Mouse (Mus musculus) MEL (cell line): Measurements from ENCODE around the gene Rerg. TPM values are rescaled to one million over a fixed set of nuclear protein-coding genes. Genes with fewer than 3 reads are reported as not detected.

Experiments
- DNase-seq: peaks from one replicate; pipeline ENCODE4 v3.0.0; 2011; ENCODE audit warnings: low read depth, low spot score
- H3K27ac ChIP-seq: 2 replicates; pipeline ENCODE4 v1.5.1; 2012; ENCODE audit warnings: low read depth, mild to moderate bottlenecking, control low read depth, low read length, moderate library complexity; ENCODE audit not compliant: control insufficient read depth
- H3K27me3 ChIP-seq, 2 experiments: fragments of 150-350 bp in 1 of 2; sonication (generic) in 1 of 2; 2 replicates each; pipeline ENCODE4 v1.6.1; 2012; ENCODE audit warnings: low read length in 2 of 2, mild to moderate bottlenecking in 2 of 2, improper control_type of control experiment in 1 of 2, moderate library complexity in 1 of 2; ENCODE audit not compliant: insufficient read depth in 2 of 2, control insufficient read depth in 1 of 2
- H3K36me3 ChIP-seq, 2 experiments: 2 replicates each; pipeline ENCODE4 v1.6.1; 2012 to 2014; ENCODE audit warnings: low read length in 2 of 2, improper control_type of control experiment in 1 of 2, inconsistent platforms in 1 of 2, mild to moderate bottlenecking in 1 of 2; ENCODE audit not compliant: insufficient read depth in 2 of 2, control insufficient read depth in 1 of 2
- H3K4me1 ChIP-seq, 2 experiments: fragments of 150-350 bp in 1 of 2; sonication (generic) in 1 of 2; 2 replicates each; pipeline ENCODE4 v1.6.1; 2012; ENCODE audit warnings: low read length in 2 of 2, improper control_type of control experiment in 1 of 2, mild to moderate bottlenecking in 1 of 2; ENCODE audit not compliant: insufficient read depth in 2 of 2, control insufficient read depth in 1 of 2
- H3K4me3 ChIP-seq, 2 experiments: fragments of 150-350 bp in 1 of 2; sonication (generic) in 1 of 2; 2 replicates each; pipeline ENCODE4 v1.5.1; 2012; ENCODE audit warnings: low read depth in 2 of 2, low read length in 2 of 2, mild to moderate bottlenecking in 2 of 2, moderate library complexity in 2 of 2, control low read depth in 1 of 2, improper control_type of control experiment in 1 of 2; ENCODE audit not compliant: control insufficient read depth in 1 of 2, insufficient read depth in 1 of 2
- H3K79me2 ChIP-seq: 2 replicates; pipeline ENCODE4 v1.6.1; 2012; ENCODE audit warnings: mild to moderate bottlenecking, low read length, moderate library complexity; ENCODE audit not compliant: control insufficient read depth, poor library complexity, insufficient read depth
- H3K9ac ChIP-seq: 2 replicates; pipeline ENCODE4 v1.6.1; 2012; ENCODE audit warnings: low read depth, mild to moderate bottlenecking, control low read depth, low read length, moderate library complexity; ENCODE audit not compliant: control insufficient read depth, poor library complexity, severe bottlenecking
- H3K9me3 ChIP-seq: fragments of 150-350 bp; sonication (generic); replicated peaks from 2 replicates; pipeline ENCODE4 v1.6.1; 2012; ENCODE audit warnings: mild to moderate bottlenecking, low read length, improper control_type of control experiment, moderate library complexity; ENCODE audit not compliant: insufficient read depth
- CHD2 ChIP-seq: IDR thresholded peaks from 2 replicates; pipeline ENCODE4 v1.6.1; 2011; ENCODE audit warnings: low read length, improper control_type of control experiment
- CTCF ChIP-seq, 3 experiments: IDR thresholded peaks in 2 of 3; conservative IDR thresholded peaks in 1 of 3; 2 replicates each; pipeline ENCODE4 v1.5.1; 2011 to 2012; ENCODE audit warnings: low read length in 3 of 3, low read depth in 2 of 3, mild to moderate bottlenecking in 2 of 3, improper control_type of control experiment in 1 of 3, inconsistent platforms in 1 of 3, mixed read lengths in 1 of 3, moderate library complexity in 1 of 3; ENCODE audit not compliant: control insufficient read depth in 1 of 3, insufficient read depth in 1 of 3, poor library complexity in 1 of 3, severe bottlenecking in 1 of 3
- ETS1 ChIP-seq: IDR thresholded peaks from 2 replicates; pipeline ENCODE4 v1.6.1; 2012; ENCODE audit warnings: low read depth, mild to moderate bottlenecking, inconsistent platforms, low read length, improper control_type of control experiment, moderate library complexity
- JUND ChIP-seq: IDR thresholded peaks from 2 replicates; pipeline ENCODE4 v1.6.1; 2011; ENCODE audit warnings: low read depth, mild to moderate bottlenecking, improper control_type of control experiment, low read length
- KAT2A ChIP-seq: conservative IDR thresholded peaks from 2 replicates; pipeline ENCODE4 v1.6.1; 2012; ENCODE audit warnings: low read depth, low read length, improper control_type of control experiment, inconsistent platforms
- MAFK ChIP-seq: IDR thresholded peaks from 2 replicates; pipeline ENCODE4 v1.6.1; 2011; ENCODE audit warnings: low read depth, mild to moderate bottlenecking, low read length, improper control_type of control experiment, borderline replicate concordance
- MEF2A ChIP-seq: IDR thresholded peaks from 2 replicates; pipeline ENCODE4 v1.6.1; 2014; ENCODE audit warnings: low read depth, mild to moderate bottlenecking, inconsistent platforms, low read length, improper control_type of control experiment; ENCODE audit not compliant: poor library complexity, insufficient replicate concordance, severe bottlenecking; ENCODE audit errors: extremely low read depth
- MYB ChIP-seq: IDR thresholded peaks from 2 replicates; pipeline ENCODE4 v1.6.1; 2011; ENCODE audit warnings: mild to moderate bottlenecking, low read depth, low read length, improper control_type of control experiment
- MYC ChIP-seq: IDR thresholded peaks from 2 replicates; pipeline ENCODE4 v1.6.1; 2011; ENCODE audit warnings: low read depth, mild to moderate bottlenecking, low read length, improper control_type of control experiment, moderate library complexity
- POLR2AphosphoS2 ChIP-seq: IDR thresholded peaks from 2 replicates; pipeline ENCODE4 v1.6.1; 2011; ENCODE audit warnings: low read length, improper control_type of control experiment
- POLR2AphosphoS5 ChIP-seq: IDR thresholded peaks from 2 replicates; pipeline ENCODE4 v1.6.1; 2012; ENCODE audit warnings: low read depth, borderline replicate concordance, mild to moderate bottlenecking, inconsistent platforms, low read length, moderate library complexity, mixed read lengths
- RAD21 ChIP-seq: IDR thresholded peaks from 2 replicates; pipeline ENCODE4 v1.6.1; 2011; ENCODE audit warnings: mild to moderate bottlenecking, low read depth, low read length, improper control_type of control experiment
- RCOR1 ChIP-seq: IDR thresholded peaks from 2 replicates; pipeline ENCODE4 v1.6.1; 2012; ENCODE audit warnings: low read depth, mild to moderate bottlenecking, inconsistent platforms, low read length, improper control_type of control experiment
- SMC3 ChIP-seq: IDR thresholded peaks from 2 replicates; pipeline ENCODE4 v1.6.1; 2011; ENCODE audit warnings: low read depth, low read length, improper control_type of control experiment
- TCF12 ChIP-seq: IDR thresholded peaks from 2 replicates; pipeline ENCODE4 v1.6.1; 2014; ENCODE audit warnings: low read depth, mild to moderate bottlenecking, inconsistent platforms, low read length, improper control_type of control experiment, moderate library complexity
- USF1 ChIP-seq: IDR thresholded peaks from 2 replicates; pipeline ENCODE4 v1.6.1; 2014; ENCODE audit warnings: low read depth, mild to moderate bottlenecking, inconsistent platforms, low read length, improper control_type of control experiment, moderate library complexity
- USF2 ChIP-seq, 2 experiments: IDR thresholded peaks; 2 replicates each; pipeline ENCODE4 v1.6.1; 2011 to 2012; ENCODE audit warnings: improper control_type of control experiment in 2 of 2, low read length in 2 of 2, borderline replicate concordance in 1 of 2, inconsistent platforms in 1 of 2, low read depth in 1 of 2, mild to moderate bottlenecking in 1 of 2; ENCODE audit not compliant: insufficient read depth in 1 of 2
- polyA plus RNA-seq, 2 experiments: library from polyadenylated mRNA; stranded (reverse) in 1 of 2; unstranded in 1 of 2; fragments of >175 nt in 1 of 2; fragments of >200 nt in 1 of 2; gene quantifications; 2 replicates each; pipeline versions ENCODE4 v1.2.1 to v1.2.4; 2012; ENCODE audit warnings: low replicate concordance in 2 of 2, low read depth in 1 of 2; ENCODE audit not compliant: insufficient read length in 2 of 2, insufficient read depth in 1 of 2, missing spikeins in 1 of 2
- total RNA-seq: library from RNA; depleted of rRNA; stranded (reverse); fragments of 300-350 nt; gene quantifications from 2 replicates; pipeline ENCODE4 v1.2.3, GENCODE M21; 2012

Rerg gene
- total and polyA plus RNA-seq, 3 experiments: not detected

DNA sequence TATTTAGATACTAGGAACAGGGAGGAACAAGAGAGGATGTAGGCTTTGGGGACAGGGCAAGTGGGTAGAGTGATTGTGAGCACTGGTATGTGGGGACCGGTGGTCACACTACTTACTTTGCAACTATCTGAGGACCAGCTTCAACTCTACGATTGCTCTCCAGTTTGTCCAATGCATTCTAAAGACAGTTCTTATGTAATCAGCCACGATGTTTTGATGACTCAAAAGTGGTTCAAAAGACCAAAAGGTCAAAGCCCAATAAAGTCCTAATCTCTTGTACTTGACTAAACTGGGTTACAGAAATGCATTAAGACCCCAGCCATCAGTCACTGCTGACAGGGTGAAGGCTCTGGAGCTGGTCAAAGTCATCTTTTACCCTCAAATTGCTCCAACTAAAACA lies 45.3 kb downstream of the Rerg start:
- Histone ChIP-seq H3K36me3 (no peaks in the 10 kb centered on the region), H3K4me3 (no peak overlapping the region), H3K9ac (no peak overlapping the region), H3K27me3 (no peaks in the 10 kb centered on the region), H3K79me2 (no peaks in the 10 kb centered on the region), H3K4me1 (no peaks in the 10 kb centered on the region)
- TF ChIP-seq USF2 (IDR thresholded peaks at IDR 0.05; ENCODE audit: borderline replicate concordance in 1 of 2, insufficient read depth in 1 of 2, low read depth in 1 of 2, low read length in 2 of 2) (no peak), CTCF (IDR thresholded peaks at IDR 0.05 in 2 of 3, conservative IDR thresholded peaks at IDR 0.05 in 1 of 3; ENCODE audit: control insufficient read depth in 1 of 3, insufficient read depth in 1 of 3, low read depth in 2 of 3, low read length in 3 of 3, poor library complexity in 1 of 3, severe bottlenecking in 1 of 3) (no peak), KAT2A (no peak), MAFK (no peak), ETS1 (no peak), POLR2AphosphoS5 (no peak), USF1 (no peak), MEF2A (no peak), POLR2AphosphoS2 (no peak), MYB (no peak), MYC (no peak)
- TF ChIP-seq, all 39 proteins: peak for 0
- H3K27ac ChIP-seq: no peak overlapping the region
- H3K9me3 ChIP-seq: no peaks in the 10 kb centered on the region
- no peak for DNase-seq

DNA sequence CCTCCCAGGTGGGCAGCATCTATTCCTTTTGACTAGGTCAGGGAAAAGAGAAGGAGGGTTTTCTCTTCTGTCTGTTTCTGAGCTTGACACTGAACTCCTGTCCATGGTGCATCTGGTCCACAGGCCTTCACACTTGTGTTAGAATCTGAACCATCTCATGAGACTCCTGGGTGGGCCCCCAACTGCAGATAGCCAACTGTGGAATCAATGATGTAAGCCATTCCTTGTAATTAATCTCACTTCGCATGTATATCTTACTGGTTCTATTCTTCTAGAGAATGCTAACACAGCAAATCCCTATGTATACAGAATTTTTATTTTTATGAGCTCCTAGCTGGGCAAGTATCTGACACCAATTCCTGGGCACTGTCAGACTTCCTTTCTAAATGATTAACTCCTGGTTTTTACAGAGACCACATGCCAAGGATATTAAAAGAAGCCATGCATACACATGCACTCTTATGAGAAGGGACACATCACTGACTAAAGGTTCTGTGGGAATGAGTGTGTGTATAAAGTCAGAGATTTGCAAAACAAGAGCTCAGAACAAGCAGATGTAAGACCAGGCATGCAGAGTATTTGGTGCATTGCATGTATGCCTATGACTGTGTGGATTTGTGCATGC lies 53.3 kb downstream of the Rerg start:
- no peaks in the 10 kb centered on the region for H3K4me1 ChIP-seq
- H3K27ac ChIP-seq: no peak overlapping the region
- H3K27me3 ChIP-seq: no peaks in the 10 kb centered on the region
- H3K79me2 ChIP-seq: no peaks in the 10 kb centered on the region
- H3K9me3 ChIP-seq: no peaks in the 10 kb centered on the region
- no peak overlapping the region for H3K4me3 ChIP-seq
- no peak for DNase-seq
- no peak for TF ChIP-seq KAT2A
- TF ChIP-seq RAD21: no peak
- TF ChIP-seq SMC3: no peak
- TF ChIP-seq CHD2: no peak
- no peak for TF ChIP-seq MEF2A
- TF ChIP-seq POLR2AphosphoS5: no peak
- no peak for TF ChIP-seq JUND
- no peak for TF ChIP-seq RCOR1
- no peak for TF ChIP-seq TCF12
- H3K9ac ChIP-seq: no peak overlapping the region
- H3K36me3 ChIP-seq: no peaks in the 10 kb centered on the region
